In the genomic region with DNA sequence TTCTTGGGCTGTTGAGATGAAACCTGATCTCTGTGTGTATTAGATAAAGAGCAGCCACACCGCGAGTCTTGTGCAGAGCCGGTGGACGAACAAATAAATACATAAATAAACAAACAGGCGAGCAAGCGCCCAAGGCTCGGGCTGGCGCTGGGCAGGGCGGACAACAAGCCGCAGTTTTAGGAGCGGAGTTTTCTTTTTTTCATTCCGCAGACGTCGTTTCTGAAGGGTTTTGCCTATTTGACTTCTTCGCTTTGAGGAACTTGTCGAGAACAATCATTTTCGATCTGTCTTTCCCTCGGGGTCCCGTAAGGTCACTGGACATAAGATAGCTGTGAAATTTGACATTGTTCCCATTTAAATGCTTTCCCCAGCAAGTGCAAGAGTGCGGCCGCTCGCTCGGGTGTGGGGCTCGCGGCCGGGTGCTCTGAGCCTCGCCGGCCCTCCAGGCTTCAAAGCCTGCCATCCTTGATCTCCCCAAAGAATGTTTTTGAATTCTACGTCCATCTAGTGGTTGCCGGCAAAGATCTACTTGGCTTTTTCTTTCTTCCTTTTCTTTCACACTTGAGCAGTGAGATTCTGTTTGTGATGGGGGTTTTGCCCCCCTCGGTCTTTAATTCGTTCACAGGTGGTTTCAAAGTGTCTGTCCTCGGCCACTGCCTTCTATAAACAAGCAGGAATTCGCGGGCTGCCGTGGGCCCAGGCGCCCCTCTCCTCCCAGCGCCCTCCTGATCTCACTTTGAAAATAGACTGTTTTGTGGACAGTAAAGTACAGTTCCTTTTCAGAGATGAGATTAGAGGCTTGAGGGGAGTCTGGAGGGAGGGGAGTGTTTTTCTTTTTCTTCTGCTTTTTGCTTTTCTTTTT, we compare ENCODE assay signal across 8 mouse cellular contexts. TPM values are rescaled to one million over a fixed set of nuclear protein-coding genes. Genes with fewer than 3 reads are reported as not detected.
DNase-seq lines count a peak whose midpoint lies in the region; ATAC-seq lines count a peak whose summit lies in the region.

No protein-coding gene starts in this region.

- H3K27me3 ChIP-seq in lung, embryonic 15.5 days = peaks cover 35% of the 10 kb centered on the region
- H3K27me3 ChIP-seq in embryonic facial prominence, embryonic 11.5 days (ENCODE audit: control insufficient read depth, insufficient read depth, low read length) = peaks cover 5% of the 10 kb centered on the region; the same call in 1 of the 2 replicates
- peaks cover 18% of the 10 kb centered on the region for H3K27me3 ChIP-seq in hindbrain, embryonic 11.5 days (ENCODE audit: control insufficient read depth, insufficient read depth, low read length)
- 0 out of 2 replicates have a peak, but pooled peaks cover 5% of the 10 kb centered on the region for H3K27me3 ChIP-seq in stomach, embryonic 14.5 days (ENCODE audit: control insufficient read depth, insufficient read depth, low read length)

- H3K4me1 ChIP-seq in lung, embryonic 15.5 days = peaks cover 11% of the 10 kb centered on the region; the same call in 1 of the 2 replicates
- H3K4me1 ChIP-seq in embryonic facial prominence, embryonic 11.5 days (ENCODE audit: control insufficient read depth, insufficient read depth, low read length) = peaks cover 4% of the 10 kb centered on the region; the same call in 1 of the 2 replicates
- H3K4me1 ChIP-seq in hindbrain, embryonic 11.5 days (replicated peaks; ENCODE audit: control insufficient read depth, insufficient read depth, low read length) = no peaks in the 10 kb centered on the region
- no peaks in the 10 kb centered on the region; the same call in 1 of the 2 replicates for H3K4me1 ChIP-seq in stomach, embryonic 14.5 days (ENCODE audit: control insufficient read depth, insufficient read depth, low read length)

- no peak overlapping the region for H3K27ac ChIP-seq in lung, embryonic 15.5 days
- H3K27ac ChIP-seq in embryonic facial prominence, embryonic 11.5 days (replicated peaks; ENCODE audit: low read depth, low read length) = no peak overlapping the region
- no peak overlapping the region for H3K27ac ChIP-seq in hindbrain, embryonic 11.5 days (ENCODE audit: low read depth, low read length)
- no peak overlapping the region for H3K27ac ChIP-seq in stomach, embryonic 14.5 days (ENCODE audit: low read length)

- no peak overlapping the region for H3K9ac ChIP-seq in lung, embryonic 15.5 days
- peak overlapping the region; percentile 5; the same call in 1 of the 2 replicates for H3K9ac ChIP-seq in embryonic facial prominence, embryonic 11.5 days (replicated peaks; ENCODE audit: low read length)
- peak overlapping the region; percentile 28 for H3K9ac ChIP-seq in hindbrain, embryonic 11.5 days (ENCODE audit: low read depth, low read length)
- H3K9ac ChIP-seq in stomach, embryonic 14.5 days (replicated peaks; ENCODE audit: low read depth, low read length) = 0 out of 2 replicates have a peak overlapping the region, but pooled peaks have one; percentile 2

- peak overlapping the region; percentile 67 for H3K4me2 ChIP-seq in lung, embryonic 15.5 days
- H3K4me2 ChIP-seq in embryonic facial prominence, embryonic 11.5 days (ENCODE audit: low read depth, low read length) = peak overlapping the region; percentile 64
- peak overlapping the region; percentile 58 for H3K4me2 ChIP-seq in hindbrain, embryonic 11.5 days (replicated peaks; ENCODE audit: low read depth, low read length)
- H3K4me2 ChIP-seq in stomach, embryonic 14.5 days (replicated peaks; ENCODE audit: low read depth, low read length) = peak overlapping the region; percentile 36

- WGBS in lung, embryonic 15.5 days = under 1% methylated on average over 38 of the region's 38 CpGs
- WGBS in embryonic facial prominence, embryonic 11.5 days = under 1% methylated on average over 38 of the region's 38 CpGs
- under 1% methylated on average over 38 of the region's 38 CpGs for WGBS in hindbrain, embryonic 11.5 days
- WGBS in stomach, embryonic 14.5 days = 3% methylated on average over 38 of the region's 38 CpGs

- H3K36me3 ChIP-seq in lung, embryonic 15.5 days = no peaks in the 10 kb centered on the region
- H3K36me3 ChIP-seq in embryonic facial prominence, embryonic 11.5 days (replicated peaks; ENCODE audit: control insufficient read depth, insufficient read depth, low read depth, low read length) = no peaks in the 10 kb centered on the region
- H3K36me3 ChIP-seq in hindbrain, embryonic 11.5 days (ENCODE audit: control insufficient read depth, insufficient read depth, low read length) = no peaks in the 10 kb centered on the region
- H3K36me3 ChIP-seq in stomach, embryonic 14.5 days (ENCODE audit: control insufficient read depth, insufficient read depth, low read length) = no peaks in the 10 kb centered on the region

- DNase-seq in lung, adult 18-20 months = no peak
- DNase-seq in embryonic facial prominence, embryonic 11.5 days (ENCODE audit: low spot score) = peak; percentile 62
- DNase-seq in hindbrain, embryonic 11.5 days (ENCODE audit: low spot score) = peak; percentile 64
- no peak for DNase-seq in urinary bladder, postnatal 4 days (ENCODE audit: low spot score in 2 of 2)
- DNase-seq in cerebellum, postnatal 14 days = no peak

- no peaks in the 10 kb centered on the region for H3K9me3 ChIP-seq in lung, embryonic 15.5 days
- no peaks in the 10 kb centered on the region for H3K9me3 ChIP-seq in embryonic facial prominence, embryonic 11.5 days (replicated peaks; ENCODE audit: control insufficient read depth, low read length)
- H3K9me3 ChIP-seq in hindbrain, embryonic 11.5 days (ENCODE audit: control insufficient read depth, low read length) = no peaks in the 10 kb centered on the region
- no peaks in the 10 kb centered on the region for H3K9me3 ChIP-seq in stomach, embryonic 14.5 days (ENCODE audit: control insufficient read depth, low read depth, low read length)

- ATAC-seq in lung, embryonic 15.5 days (ENCODE audit: borderline replicate concordance, extremely low read depth, low FRiP score, low TSS enrichment) = no peak
- ATAC-seq in embryonic facial prominence, embryonic 11.5 days (replicated peaks; ENCODE audit: insufficient number of reproducible peaks, low FRiP score, low TSS enrichment, low read depth) = no peak
- ATAC-seq in hindbrain, embryonic 11.5 days (ENCODE audit: low FRiP score) = no peak
- ATAC-seq in megakaryocyte, adult 5-6 weeks (ENCODE audit: poor library complexity, severe bottlenecking) = peak; percentile 52
- no peak for ATAC-seq in stomach, embryonic 14.5 days (ENCODE audit: insufficient number of reproducible peaks, insufficient read depth, low FRiP score, low read depth)

- peak overlapping the region; percentile 35 for H3K4me3 ChIP-seq in lung, embryonic 15.5 days
- peak overlapping the region; percentile 25 for H3K4me3 ChIP-seq in embryonic facial prominence, embryonic 11.5 days (ENCODE audit: low read depth, low read length)
- H3K4me3 ChIP-seq in hindbrain, embryonic 11.5 days (ENCODE audit: low read depth, low read length) = peak overlapping the region; percentile 25
- H3K4me3 ChIP-seq in stomach, embryonic 14.5 days (ENCODE audit: low read depth, low read length) = peak overlapping the region; percentile 25

RNA-seq across cellular contexts. Expression of a gene that starts 15.8 kb away (rescaled TPM):
- polyA plus RNA-seq in lung, embryonic 15.5 days (2015; fragmentation: Nextera tagmentation; extraction: Ambion mirVana) = 4.1 and 5.6 TPM in 2 replicates
- 3.1 and 3.5 TPM in 2 replicates for polyA plus RNA-seq in embryonic facial prominence, embryonic 11.5 days (2014; fragmentation: Nextera tagmentation; extraction: Ambion mirVana)
- 2.0 and 3.5 TPM in 2 replicates for polyA plus RNA-seq in hindbrain, embryonic 11.5 days (2014; fragmentation: Nextera tagmentation; extraction: Ambion mirVana)
- total RNA-seq in megakaryocyte, adult 5-6 weeks (2015) = 40.2 and 41.0 TPM in 2 replicates
- total RNA-seq in megakaryocyte, adult 5-6 weeks (2017) = 58.0 and 58.1 TPM in 2 replicates
- polyA plus RNA-seq in stomach, embryonic 14.5 days (2014; fragmentation: Nextera tagmentation; extraction: Ambion mirVana) = 7.2 and 9.4 TPM in 2 replicates

Comparison
In these comparisons a context has a peak if more than half of its experiments do, and no peak if none do; other contexts are left out.
1. DNase-seq: peak in embryonic facial prominence, embryonic 11.5 days (single experiment) and hindbrain, embryonic 11.5 days (single experiment); none in lung, adult 18-20 months (0 of 2), urinary bladder, postnatal 4 days (0 of 2) and cerebellum, postnatal 14 days (0 of 2).
2. Peak in every context shown above with its lines, with median percentiles within 50 percentile points of each other: H3K4me2 ChIP-seq and H3K4me3 ChIP-seq.